Mouse (Mus musculus) left cerebral cortex, postnatal 4 days (tissue): Measurements from ENCODE around the gene Hsdl2. TPM values are rescaled to one million over a fixed set of nuclear protein-coding genes. Genes with fewer than 3 reads are reported as not detected.
"Not testable (repeated sequence)": the region's sequence is repeated elsewhere in the genome, so short reads cannot be mapped to it uniquely, and the experiment has no call there.

Source experiments
- DNase-seq: peaks from one replicate; pipeline ENCODE4 v3.0.0-alpha.2; 2022
- intact Hi-C: fragments of 180-260 bp; cut with DNase I; formaldehyde crosslinking; loops from one replicate; pipeline ENCODE4 v1.15.1; 2025
- total RNA-seq, 2 experiments: library from RNA; stranded (reverse); gene quantifications; 2 replicates each; pipeline ENCODE4 v1.2.3; 2021

Gene Hsdl2
- total RNA-seq = 10 to 100 TPM; 19.2 to 21.5 TPM

- peak; percentile 99 for DNase-seq
- intact Hi-C loops = no loop called here
Measured at GRCm38 (mm10) chr4:59581314-59582185, at the start of gene Hsdl2. Gene Hsdl2, plus strand, starts transcription at chr4:59581563.

DNA sequence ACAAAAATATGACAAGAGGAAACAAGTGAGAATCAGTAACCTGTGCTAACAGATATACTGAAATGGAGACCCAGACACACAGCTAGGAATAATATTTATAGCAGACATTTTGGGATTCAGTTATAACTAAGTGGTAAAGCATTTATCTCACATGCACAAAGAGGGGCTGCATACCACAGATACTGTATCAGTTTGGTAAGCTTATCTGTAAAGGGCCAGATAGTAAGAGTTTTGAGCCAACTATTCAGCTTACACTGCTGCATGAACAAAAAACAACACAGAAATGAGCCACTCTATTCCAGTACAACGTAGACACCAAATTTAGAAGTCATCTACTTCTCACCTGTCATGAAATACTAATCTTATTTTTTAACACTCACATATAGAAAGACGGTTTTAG is 48.1 kb upstream of the Hsdl2 start:
- intact Hi-C loops = no loop called here
- DNase-seq = no peak

DNA sequence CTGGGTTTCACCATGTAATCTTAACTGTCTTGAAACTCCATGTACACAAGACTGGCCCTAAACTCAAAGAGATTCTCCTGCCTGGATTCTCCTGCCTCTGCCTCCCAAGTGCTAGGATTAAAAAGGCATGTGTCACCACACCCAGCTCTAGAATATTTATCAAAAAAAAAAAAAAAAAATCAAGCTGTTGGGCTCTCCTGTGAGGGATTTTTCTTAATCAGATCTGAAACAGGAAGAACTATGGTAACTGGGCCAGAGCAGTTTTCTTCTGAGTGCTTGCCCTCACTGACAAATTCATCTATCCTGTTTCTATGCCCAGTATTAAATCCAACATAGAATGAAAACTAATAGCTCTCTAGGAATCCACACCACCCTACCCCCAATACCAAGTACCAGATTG is 45.7 kb upstream of the Hsdl2 start:
- DNase-seq = no peak
- intact Hi-C loops = no loop called here

DNA sequence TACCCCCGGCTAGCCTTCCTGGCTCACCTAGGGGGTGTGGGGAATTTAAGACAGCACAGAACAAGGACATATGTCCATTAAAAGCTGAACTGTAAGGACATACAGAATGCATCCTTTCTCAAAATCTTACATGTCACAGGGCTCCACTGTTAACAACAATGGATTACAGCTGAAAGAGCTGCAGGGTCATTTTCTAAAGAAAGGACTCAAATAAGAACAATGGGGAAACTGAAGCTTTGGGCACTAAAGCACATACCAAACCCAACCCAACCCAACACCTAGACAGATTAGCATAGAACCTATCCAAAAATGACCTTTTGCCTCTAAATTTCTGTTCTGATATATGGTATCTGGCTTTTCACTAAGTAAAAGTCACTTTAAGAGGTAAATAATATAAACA is 45.1 kb upstream of the Hsdl2 start:
- no peak for DNase-seq
- intact Hi-C loops = no loop called here

GRCm38 (mm10) chr4:59543006-59543405 is 38.4 kb upstream of the Hsdl2 start:
- DNase-seq = no peak
- intact Hi-C loops = no loop called here

- no peak for DNase-seq
- intact Hi-C loops = loop anchor here (5.0 kb wide), 1 partner anchor 162 kb away; no protein-coding TSS in a partner anchor
Measured at GRCm38 (mm10) chr4:59544654-59545053, 36.7 kb upstream of the Hsdl2 start.

DNA sequence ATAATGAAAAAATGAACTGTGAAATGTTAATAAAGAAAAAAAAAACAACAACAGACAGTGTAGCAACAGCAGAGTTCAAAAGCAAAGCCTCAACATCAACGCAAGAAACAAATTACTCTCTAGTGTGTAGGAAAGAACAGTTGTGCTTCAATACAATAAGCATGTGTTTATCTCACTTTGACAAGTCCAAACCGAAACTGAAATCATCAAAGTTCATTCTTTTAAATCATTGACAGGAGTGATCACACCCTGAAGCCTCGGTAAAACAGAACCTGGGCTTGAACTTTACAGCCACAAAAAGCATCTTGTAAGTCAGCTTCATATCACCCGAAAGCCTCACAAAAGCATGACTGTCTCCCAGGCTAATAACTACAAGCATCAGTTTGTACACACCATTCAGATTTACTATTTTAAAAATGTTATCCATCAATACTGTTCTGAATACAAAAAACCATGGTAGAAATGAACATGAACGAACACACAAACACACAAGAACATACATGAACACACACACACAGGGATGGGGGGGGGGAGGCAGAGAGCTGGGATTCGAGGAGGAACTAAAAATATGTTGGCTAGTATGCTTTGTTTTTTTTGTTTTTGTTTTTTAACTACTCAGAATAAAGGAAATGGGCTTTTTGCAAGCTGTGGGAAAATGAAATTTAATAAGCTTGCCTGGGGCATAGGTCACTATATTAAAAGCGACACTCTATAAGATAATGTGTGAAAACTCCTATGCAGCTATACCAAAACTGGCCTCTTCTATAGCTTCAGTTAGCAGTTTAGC is 34.9 kb upstream of the Hsdl2 start:
- no peak for DNase-seq
- intact Hi-C loops = loop anchor here (5.0 kb wide), 1 partner anchor 164 kb away; no protein-coding TSS in a partner anchor

DNA sequence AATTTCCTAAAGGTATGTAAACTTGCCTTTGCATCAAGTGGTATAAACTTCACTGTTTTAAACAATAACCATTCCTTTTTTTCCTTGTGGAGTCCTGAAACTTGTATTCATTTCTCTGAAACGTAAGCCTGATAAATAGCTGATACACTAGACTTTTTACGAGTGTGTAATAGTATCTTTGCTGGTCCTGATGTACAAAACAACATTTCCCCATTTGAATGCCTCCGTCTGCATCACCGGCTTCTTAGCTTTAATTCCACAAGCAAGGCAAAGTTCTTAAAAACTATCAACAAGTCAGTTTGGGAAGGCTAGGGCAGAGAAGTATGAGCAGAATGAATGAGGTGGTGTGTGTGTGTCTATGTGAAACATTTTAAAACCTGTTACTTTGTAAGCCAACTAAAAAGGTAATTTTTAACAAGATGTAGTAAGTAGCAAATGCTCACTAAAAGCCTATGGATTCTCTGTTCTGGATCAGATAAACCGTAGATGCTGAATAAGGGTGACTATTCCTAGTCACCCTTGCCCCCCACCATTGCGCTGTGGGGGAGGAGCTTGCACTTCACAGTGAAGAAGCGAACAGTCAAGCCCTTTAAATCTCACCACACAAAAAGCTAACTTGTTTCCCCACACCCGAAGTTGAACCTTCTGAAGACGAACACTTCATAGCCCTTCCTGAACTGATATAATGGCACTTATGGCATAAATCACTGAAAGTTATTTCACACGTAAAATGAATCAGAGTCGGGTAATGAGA is 34.0 kb upstream of the Hsdl2 start:
- intact Hi-C loops = loop anchor here (5.0 kb wide), 1 partner anchor 165 kb away; no protein-coding TSS in a partner anchor
- DNase-seq = no peak

GRCm38 (mm10) chr4:59548011-59548559 is 33.3 kb upstream of the Hsdl2 start:
- intact Hi-C loops = loop anchor here (5.0 kb wide), 1 partner anchor 166 kb away; no protein-coding TSS in a partner anchor
- no peak for DNase-seq

DNA sequence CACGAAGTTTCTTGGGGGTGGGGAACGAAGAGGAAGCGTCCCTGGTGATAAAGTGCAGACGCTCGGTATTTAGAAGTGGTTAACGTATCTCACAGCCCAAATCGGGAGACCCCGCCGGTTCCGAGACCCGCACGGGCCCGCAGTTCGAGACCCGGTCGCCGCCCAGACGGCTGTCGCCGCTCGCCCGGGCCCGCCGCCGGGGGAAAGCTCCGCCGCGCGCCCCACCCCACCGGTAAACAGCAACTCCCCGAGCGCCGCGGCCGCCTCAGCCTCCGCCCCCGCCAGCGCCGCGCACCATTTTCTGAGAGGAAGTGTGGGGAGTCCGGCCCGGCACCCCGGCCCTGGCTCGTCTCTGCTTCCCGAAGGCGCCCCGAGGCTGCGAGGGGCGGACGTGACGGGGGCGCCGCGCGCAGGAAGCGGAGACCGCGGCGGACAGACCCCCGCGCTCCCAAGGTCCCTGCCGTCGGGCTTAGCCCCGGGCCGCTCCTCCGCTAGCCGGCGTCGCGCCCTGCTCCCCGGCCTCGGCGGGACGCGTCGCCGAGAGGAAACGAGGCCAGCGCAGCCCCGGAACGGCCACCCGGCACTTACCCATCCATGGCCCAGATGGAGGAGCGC is 32.7 kb upstream of the Hsdl2 start:
- DNase-seq = peak; percentile 57
- intact Hi-C loops = loop anchor here (5.0 kb wide), 1 partner anchor 166 kb away; no protein-coding TSS in a partner anchor

DNA sequence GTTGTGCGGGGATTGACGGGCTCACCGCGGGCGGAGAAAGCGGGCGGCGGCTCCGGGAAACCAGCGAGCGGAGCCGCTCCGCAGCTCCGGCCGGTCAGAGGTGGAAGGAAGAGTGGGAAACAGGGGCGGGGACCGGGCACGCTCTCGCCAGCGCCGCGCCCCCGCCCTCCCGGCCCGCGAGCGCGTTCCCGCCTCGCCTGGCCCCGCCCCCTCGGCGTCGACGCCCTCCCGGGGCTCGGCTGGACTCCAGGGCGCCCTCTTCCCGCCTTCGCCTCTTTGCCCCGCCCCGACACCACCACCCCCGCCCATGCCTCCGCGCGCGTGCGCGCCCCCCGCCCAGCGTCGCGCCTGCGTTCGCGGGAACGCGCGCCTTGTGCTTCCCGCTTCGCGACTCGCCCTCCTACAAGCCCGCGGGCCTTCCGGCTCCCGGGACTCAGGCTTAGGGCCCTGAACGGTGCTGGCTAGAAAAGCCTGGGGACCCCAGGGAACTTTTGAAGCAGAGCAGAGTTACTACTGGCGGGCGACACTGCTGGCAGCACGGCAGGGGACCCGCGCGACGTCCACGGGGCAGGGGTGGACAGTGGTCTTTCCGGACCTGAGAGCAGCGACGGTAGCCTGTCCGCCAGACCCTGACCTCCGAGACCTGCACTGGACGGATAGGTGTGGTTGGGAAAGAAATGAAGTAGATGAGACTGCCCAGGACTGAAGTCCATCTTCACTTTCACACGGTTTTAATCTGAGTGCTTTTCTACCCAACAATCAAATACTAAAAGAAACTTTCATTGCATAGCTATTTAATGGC is 32.0 kb upstream of the Hsdl2 start, which contains the start of gene Ptbp3:
Gene Ptbp3 (minus strand): TSS at position 190 of the 802 bp plus-strand sequence.
- peak; percentile 96 for DNase-seq
- intact Hi-C loops = loop anchor here (5.0 kb wide), 1 partner anchor 167 kb away; no protein-coding TSS in a partner anchor

- DNase-seq = no peak
Measured at GRCm38 (mm10) chr4:59549977-59550560, 31.3 kb upstream of the Hsdl2 start.

DNA sequence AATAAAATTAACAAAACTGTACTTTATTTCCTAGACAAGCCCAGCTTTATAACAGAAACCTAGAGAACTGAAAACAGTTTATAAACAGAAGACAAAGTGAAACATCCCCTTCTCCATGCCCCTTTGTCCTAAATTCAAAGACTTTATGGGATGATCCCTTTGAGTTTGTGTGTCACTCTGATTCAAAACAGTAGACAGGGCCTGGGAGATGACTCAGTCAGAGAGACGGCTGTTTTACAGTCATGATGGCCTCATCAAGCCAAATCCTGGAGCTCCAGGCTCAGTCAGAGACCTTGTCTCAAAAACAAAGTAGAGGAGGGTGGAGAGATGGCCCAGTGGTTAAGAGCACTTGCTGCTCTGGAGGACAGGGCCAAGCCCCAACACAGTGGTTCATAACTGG is 29.5 kb upstream of the Hsdl2 start:
- intact Hi-C loops = loop anchor here (5.0 kb wide), 1 partner anchor 180 kb away; no protein-coding TSS in a partner anchor
- DNase-seq = no peak

More at GRCm38 (mm10) chr4:59549977-59550560, 31.3 kb upstream of the Hsdl2 start:
- intact Hi-C loops = loop anchor here (5.0 kb wide), 2 partner anchors 168 to 178 kb away; no protein-coding TSS in a partner anchor

DNA sequence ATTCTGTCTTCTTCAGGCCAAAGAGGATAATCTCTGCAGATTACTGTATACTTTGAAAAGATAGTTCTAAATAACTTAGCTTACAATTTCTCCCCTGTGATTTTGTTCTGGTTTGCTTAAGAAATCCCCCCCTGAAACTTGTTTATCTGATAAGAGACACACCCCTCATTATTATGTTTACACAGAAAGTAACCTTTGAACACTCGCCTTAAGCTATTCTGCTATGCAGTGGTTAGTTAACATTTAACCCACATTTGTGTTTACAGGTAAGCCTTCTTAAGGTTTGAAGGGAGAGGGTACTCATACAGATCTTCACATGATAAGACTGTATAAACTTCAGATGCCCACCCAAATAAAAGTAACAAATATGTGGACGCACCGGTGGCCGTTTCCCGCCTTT is 28.5 kb upstream of the Hsdl2 start:
- intact Hi-C loops = loop anchor here (5.0 kb wide), 1 partner anchor 181 kb away; no protein-coding TSS in a partner anchor
- no peak for DNase-seq

DNA sequence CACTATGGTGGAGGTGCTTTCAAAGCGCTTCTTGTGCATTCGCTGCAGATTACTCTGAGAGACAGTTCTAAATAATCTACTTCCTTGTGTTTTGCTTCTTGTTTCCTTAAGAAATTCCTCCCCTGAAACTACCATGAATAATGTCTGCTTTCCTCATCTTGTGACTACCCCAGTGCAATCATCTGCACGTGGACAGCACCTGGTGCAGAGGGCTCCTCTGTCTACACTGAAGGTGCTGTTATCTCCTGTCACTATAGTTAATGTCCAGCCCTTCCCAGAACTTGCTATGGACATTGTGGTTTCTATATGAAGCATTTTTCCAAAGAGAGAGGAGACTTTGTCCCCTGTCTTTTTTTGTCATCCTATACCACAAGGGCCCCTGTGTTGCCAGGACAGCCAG is 27.8 kb upstream of the Hsdl2 start:
- no peak for DNase-seq
- intact Hi-C loops = loop anchor here (5.0 kb wide), 1 partner anchor 181 kb away; no protein-coding TSS in a partner anchor

- intact Hi-C loops = no loop called here
- no peak for DNase-seq
Measured at GRCm38 (mm10) chr4:59555177-59555576, 26.2 kb upstream of the Hsdl2 start.

GRCm38 (mm10) chr4:59557343-59557742 is 24.0 kb upstream of the Hsdl2 start:
- DNase-seq, intact Hi-C loops: not testable (repeated sequence)

- DNase-seq = no peak
- intact Hi-C loops = no loop called here
Measured at GRCm38 (mm10) chr4:59558096-59558720, 23.2 kb upstream of the Hsdl2 start.
